Mouse (Mus musculus) CH12.LX (cell line): ENCODE data around the gene S100a16. TPM values are rescaled to one million over a fixed set of nuclear protein-coding genes. Genes with fewer than 3 reads are reported as not detected.

Experiments
- DNase-seq: peaks from one replicate; pipeline ENCODE4 v3.0.0-alpha.2; 2013; ENCODE audit errors: extremely low read depth
- H3K27ac ChIP-seq: 2 replicates; pipeline ENCODE4 v1.5.1; 2012; ENCODE audit warnings: low read depth, mild to moderate bottlenecking, control low read depth, moderate library complexity; ENCODE audit not compliant: insufficient read depth
- H3K27me3 ChIP-seq: replicated peaks from 2 replicates; pipeline ENCODE3; 2012; ENCODE audit warnings: inconsistent platforms
- H3K36me3 ChIP-seq, 2 experiments: replicated peaks in 1 of 2; 2 replicates each; pipeline versions ENCODE3 to v1.6.1; 2012; ENCODE audit warnings: inconsistent platforms in 1 of 2, low read length in 1 of 2, mild to moderate bottlenecking in 1 of 2, mixed read lengths in 1 of 2, moderate library complexity in 1 of 2; ENCODE audit not compliant: control insufficient read depth in 1 of 2, insufficient read depth in 1 of 2
- H3K4me1 ChIP-seq, 2 experiments: 2 replicates each; pipeline ENCODE4 v1.6.1; 2012; ENCODE audit warnings: inconsistent platforms in 1 of 2, moderate library complexity in 1 of 2; ENCODE audit not compliant: insufficient read depth in 2 of 2, control insufficient read depth in 1 of 2
- H3K4me2 ChIP-seq: 2 replicates; pipeline ENCODE4 v1.6.1; 2012; ENCODE audit warnings: low read depth, mild to moderate bottlenecking, control low read depth; ENCODE audit not compliant: poor library complexity, insufficient read depth, severe bottlenecking
- H3K4me3 ChIP-seq, 3 experiments: fragments of 150-350 bp in 1 of 3; sonication (generic) in 1 of 3; replicated peaks in 1 of 3; 2 replicates each; pipeline versions ENCODE3 to v1.5.1; 2011 to 2012; ENCODE audit warnings: low read depth in 2 of 3, low read length in 2 of 3, mild to moderate bottlenecking in 2 of 3, moderate library complexity in 2 of 3, control low read depth in 1 of 3, improper control_type of control experiment in 1 of 3, inconsistent platforms in 1 of 3, mixed read lengths in 1 of 3; ENCODE audit not compliant: poor library complexity in 1 of 3
- H3K79me2 ChIP-seq: replicated peaks from 2 replicates; pipeline ENCODE4 v1.6.1; 2012; ENCODE audit warnings: mild to moderate bottlenecking, moderate library complexity; ENCODE audit not compliant: control insufficient read depth, poor library complexity, insufficient read depth, severe bottlenecking; ENCODE audit errors: extremely low read depth
- H3K9ac ChIP-seq: 2 replicates; pipeline ENCODE4 v1.6.1; 2012; ENCODE audit warnings: low read depth, mild to moderate bottlenecking, control low read depth, moderate library complexity; ENCODE audit not compliant: insufficient read depth
- H3K9me3 ChIP-seq: replicated peaks from 2 replicates; pipeline ENCODE3; 2012; ENCODE audit warnings: low read length, inconsistent platforms, mixed read lengths
- CTCF ChIP-seq, 2 experiments: IDR thresholded peaks in 1 of 2; conservative IDR thresholded peaks in 1 of 2; 2 replicates each; pipeline ENCODE4 v1.5.1; 2011 to 2012; ENCODE audit warnings: low read depth in 2 of 2, low read length in 2 of 2, improper control_type of control experiment in 1 of 2, inconsistent platforms in 1 of 2, mild to moderate bottlenecking in 1 of 2, moderate library complexity in 1 of 2
- ELF1 ChIP-seq: IDR thresholded peaks from 2 replicates; pipeline ENCODE4 v1.6.1; 2014; ENCODE audit warnings: low read depth, mild to moderate bottlenecking, inconsistent platforms, low read length, improper control_type of control experiment
- GABPA ChIP-seq: IDR thresholded peaks from 2 replicates; pipeline ENCODE4 v1.6.1; 2012; ENCODE audit warnings: low read depth, low read length, improper control_type of control experiment, inconsistent platforms; ENCODE audit not compliant: insufficient replicate concordance
- KAT2A ChIP-seq: IDR thresholded peaks from 2 replicates; pipeline ENCODE4 v1.6.1; 2012; ENCODE audit warnings: low read length, improper control_type of control experiment, inconsistent platforms; ENCODE audit not compliant: insufficient replicate concordance
- MAFK ChIP-seq: IDR thresholded peaks from 2 replicates; pipeline ENCODE4 v1.6.1; 2011; ENCODE audit warnings: low read length, improper control_type of control experiment; ENCODE audit not compliant: insufficient replicate concordance
- RAD21 ChIP-seq: IDR thresholded peaks from 2 replicates; pipeline ENCODE4 v1.6.1; 2011; ENCODE audit warnings: low read depth, mild to moderate bottlenecking, low read length, improper control_type of control experiment, moderate library complexity
- TBP ChIP-seq: conservative IDR thresholded peaks from 2 replicates; pipeline ENCODE4 v1.6.1; 2011; ENCODE audit warnings: low read depth, low read length, improper control_type of control experiment
- ZNF384 ChIP-seq: IDR thresholded peaks from 2 replicates; pipeline ENCODE4 v1.6.1; 2012; ENCODE audit warnings: low read depth, low read length, improper control_type of control experiment, inconsistent platforms
- dilution Hi-C: fragments of 300-500 bp; cut with MboI; formaldehyde crosslinking; loops from 2 replicates; pipeline ENCODE4 v1.14.3; 2020; ENCODE audit warnings: low sequenced_read_pairs; ENCODE audit not compliant: extremely low pct_unique_long_range_greater_than_20kb, extremely low pct_ligation_motif_present
- in situ Hi-C: fragments of 300-500 bp; cut with MboI; formaldehyde crosslinking; loops from 3 replicates; pipeline ENCODE4 v1.14.3; 2019; ENCODE audit warnings: low sequenced_read_pairs, low pct_ligation_motif_present, low pct_unique_long_range_greater_than_20kb, mixed read lengths
- polyA plus RNA-seq: library from polyadenylated mRNA; unstranded; fragments of >175 nt; gene quantifications from 2 replicates; pipeline ENCODE4 v1.2.1, GENCODE M21; 2012; ENCODE audit warnings: low read depth; ENCODE audit not compliant: insufficient read length
- total RNA-seq, 2 experiments: library from RNA; depleted of rRNA; stranded (reverse); fragments of 300-350 nt in 1 of 2; fragments of >200 nt in 1 of 2; gene quantifications; 2 replicates each; pipeline ENCODE4 v1.2.3; 2012 to 2014

The S100a16 gene
- total and polyA plus RNA-seq, 3 experiments, result not detected

DNA sequence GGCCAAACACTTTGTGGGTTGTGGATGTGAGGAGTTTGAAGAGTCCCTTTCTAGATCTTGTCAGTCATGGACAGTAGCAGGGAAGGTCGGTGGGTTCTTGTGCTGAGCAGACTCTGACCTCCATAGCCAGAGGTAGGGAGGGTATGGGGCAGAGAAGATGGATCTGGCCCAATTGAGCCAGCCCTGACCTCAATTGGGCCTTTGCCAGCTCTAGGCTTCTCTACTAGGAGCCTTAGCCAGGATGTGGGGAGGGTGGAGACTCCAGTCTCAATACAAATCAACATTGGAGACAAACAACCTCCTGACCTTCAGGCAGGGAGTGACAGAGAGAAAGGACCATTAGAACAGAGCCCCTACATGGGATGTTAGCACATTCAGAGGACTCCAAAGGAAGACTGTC lies 21.8 kb upstream of the S100a16 start:
- H3K9me3 ChIP-seq, result no peaks in the 10 kb centered on the region
- no peaks in the 10 kb centered on the region for H3K27me3 ChIP-seq
- no peak overlapping the region for H3K27ac ChIP-seq
- H3K79me2 ChIP-seq, result no peaks in the 10 kb centered on the region
- no peak for TF ChIP-seq TBP
- peak overlapping the region; percentile 82 for H3K4me2 ChIP-seq
- in situ Hi-C loops, result no loop called here
- DNase-seq, result no peak
- H3K36me3 ChIP-seq, result peaks cover 2 to 22% of the 10 kb centered on the region in 2 experiments
- dilution Hi-C loops, result no loop called here
- peaks cover 9 to 18% of the 10 kb centered on the region in 2 experiments; a peak in 2 of 4 replicates for H3K4me1 ChIP-seq
- peak overlapping the region; percentile 78 for H3K9ac ChIP-seq
- H3K4me3 ChIP-seq, result peak overlapping the region; percentile 62 to 67 (median 66)

DNA sequence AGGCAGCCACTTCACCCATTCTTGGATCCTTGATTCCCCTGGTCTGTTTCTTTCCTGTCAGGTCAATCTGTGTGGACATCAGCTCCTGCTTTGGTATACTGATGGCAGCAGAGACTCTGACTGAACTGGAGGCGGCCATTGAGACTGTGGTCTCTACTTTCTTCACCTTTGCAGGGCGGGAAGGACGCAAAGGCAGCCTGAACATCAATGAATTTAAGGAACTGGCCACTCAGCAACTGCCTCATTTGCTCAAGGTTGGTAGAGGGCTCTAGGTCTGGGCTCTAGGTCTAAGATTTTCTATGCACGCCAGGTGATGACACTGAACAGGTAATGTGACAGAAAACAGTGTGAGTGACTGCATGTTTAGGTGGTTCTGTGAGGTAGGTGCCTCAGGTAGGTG lies 21.3 kb upstream of the S100a16 start:
- dilution Hi-C loops, result no loop called here
- in situ Hi-C loops, result no loop called here
- Histone ChIP-seq H3K27me3 (no peaks in the 10 kb centered on the region), H3K9me3 (no peaks in the 10 kb centered on the region), H3K4me2 (peak overlapping the region; percentile 82), H3K4me3 (no peak overlapping the region), H3K36me3 (peaks cover 2 to 26% of the 10 kb centered on the region in 2 experiments), H3K79me2 (no peaks in the 10 kb centered on the region), H3K27ac (no peak overlapping the region), H3K4me1 (peaks cover 9 to 18% of the 10 kb centered on the region in 2 experiments; a peak in 2 of 4 replicates), H3K9ac (peak overlapping the region; percentile 78; the same call in 1 of the 2 replicates)
- TF ChIP-seq KAT2A (no peak), RAD21 (no peak), CTCF (conservative IDR thresholded peaks at IDR 0.05 in 1 of 2, IDR thresholded peaks at IDR 0.05 in 1 of 2; ENCODE audit: low read depth in 2 of 2, low read length in 2 of 2) (no peak), GABPA (no peak), ZNF384 (no peak)
- no peak for DNase-seq

DNA sequence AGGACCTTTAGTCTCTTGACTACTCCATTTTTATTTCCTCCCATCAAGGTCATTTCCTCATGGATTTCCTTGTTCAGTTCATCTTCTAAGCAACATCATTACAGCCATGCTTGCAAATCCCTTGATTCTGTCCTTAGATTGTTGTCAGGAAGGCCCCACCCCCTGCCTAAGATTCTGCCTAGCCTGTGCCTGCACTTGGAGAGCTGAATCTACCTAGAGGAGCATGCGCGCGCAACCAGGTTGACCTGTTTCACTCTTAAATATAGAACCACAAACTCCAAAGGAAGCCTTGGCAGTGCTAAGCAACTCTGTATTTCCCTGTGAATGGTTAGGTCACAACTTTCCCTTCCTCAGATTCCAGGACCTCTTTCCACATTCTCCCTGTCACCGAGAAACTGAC lies 19.3 kb upstream of the S100a16 start:
- DNase-seq, result no peak
- Histone ChIP-seq H3K9me3 (no peaks in the 10 kb centered on the region), H3K27ac (no peak overlapping the region), H3K27me3 (no peaks in the 10 kb centered on the region), H3K4me2 (no peak overlapping the region), H3K4me1 (peaks cover 9 to 18% of the 10 kb centered on the region in 2 experiments; a peak in 2 of 4 replicates), H3K79me2 (no peaks in the 10 kb centered on the region), H3K36me3 (peaks cover 2 to 24% of the 10 kb centered on the region in 2 experiments), H3K9ac (no peak overlapping the region), H3K4me3 (no peak overlapping the region)
- no peak for TF ChIP-seq MAFK
- TF ChIP-seq ELF1, result no peak
- in situ Hi-C loops (no loop called here), dilution Hi-C loops (no loop called here)
